Mouse (Mus musculus) hindbrain, embryonic 14.5 days (tissue): ENCODE measurements at regions not wholly inside any gene's neighbourhood (a gene's known extent, or its start where the extent isn't known, plus 50 kb on each side); places are given as distances from the start of the nearest gene placed in this dataset.

Source experiments
- ATAC-seq: fragments of 200-750 bp; cut with Nextera tagmentation; 2 replicates; pipeline ENCODE4 v1.8.0; 2017; ENCODE audit warnings: moderate number of reproducible peaks, mild to moderate bottlenecking, moderate TSS enrichment, moderate library complexity; ENCODE audit not compliant: low FRiP score
- DNase-seq: peaks from one replicate; pipeline ENCODE4 v3.0.0-alpha.2; 2015; ENCODE audit warnings: low spot score
- H3K27ac ChIP-seq: fragments of 300-500 bp; sonication (generic); 2 replicates; pipeline ENCODE4 v1.5.1; 2014; ENCODE audit warnings: mild to moderate bottlenecking, moderate library complexity
- H3K27me3 ChIP-seq: fragments of 300-500 bp; sonication (generic); 2 replicates; pipeline ENCODE4 v1.6.1; 2014; ENCODE audit warnings: mild to moderate bottlenecking, low read length, mixed read lengths; ENCODE audit not compliant: control insufficient read depth, insufficient read depth
- H3K36me3 ChIP-seq: fragments of 300-500 bp; sonication (generic); replicated peaks from 2 replicates; pipeline ENCODE4 v1.6.1; 2014; ENCODE audit not compliant: control insufficient read depth, insufficient read depth
- H3K4me1 ChIP-seq: fragments of 300-500 bp; sonication (generic); replicated peaks from 2 replicates; pipeline ENCODE4 v1.6.1; 2014; ENCODE audit warnings: antibody characterized with exemption, low read length, mixed read lengths; ENCODE audit not compliant: control insufficient read depth, insufficient read depth
- H3K4me2 ChIP-seq: fragments of 300-500 bp; sonication (generic); replicated peaks from 2 replicates; pipeline ENCODE4 v1.6.1; 2014; ENCODE audit warnings: mild to moderate bottlenecking, moderate library complexity
- H3K4me3 ChIP-seq: fragments of 300-500 bp; sonication (generic); replicated peaks from 2 replicates; pipeline ENCODE4 v1.5.1; 2014; ENCODE audit warnings: mild to moderate bottlenecking, low read length
- H3K9ac ChIP-seq: fragments of 300-500 bp; sonication (generic); 2 replicates; pipeline ENCODE4 v1.6.1; 2014
- H3K9me3 ChIP-seq: fragments of 300-500 bp; sonication (generic); 2 replicates; pipeline ENCODE4 v1.6.1; 2016; ENCODE audit warnings: low read length; ENCODE audit not compliant: control insufficient read depth
- WGBS: fragments of 180-500 bp; shearing (Covaris S2); extraction: QIAGEN DNeasy Blood & Tissue Kit; methylation state at CpG from one replicate; pipeline ENCODE4 v1.1.7; 2014; 5-methylcytosine and 5-hydroxymethylcytosine counted together

GRCm38 (mm10) chr3:131967288-131967687 lies 117.8 kb upstream of the Dkk2 start:
- DNase-seq, result no peak
- Histone ChIP-seq H3K4me2 (no peak overlapping the region), H3K4me1 (no peaks in the 10 kb centered on the region), H3K4me3 (no peak overlapping the region), H3K9me3 (no peaks in the 10 kb centered on the region), H3K27ac (no peak overlapping the region), H3K9ac (no peak overlapping the region), H3K36me3 (no peaks in the 10 kb centered on the region), H3K27me3 (no peaks in the 10 kb centered on the region)
- ATAC-seq, result no peak; the same call in 1 of the 2 replicates
- 85% methylated on average over 11 of the region's 11 CpGs for WGBS

DNA sequence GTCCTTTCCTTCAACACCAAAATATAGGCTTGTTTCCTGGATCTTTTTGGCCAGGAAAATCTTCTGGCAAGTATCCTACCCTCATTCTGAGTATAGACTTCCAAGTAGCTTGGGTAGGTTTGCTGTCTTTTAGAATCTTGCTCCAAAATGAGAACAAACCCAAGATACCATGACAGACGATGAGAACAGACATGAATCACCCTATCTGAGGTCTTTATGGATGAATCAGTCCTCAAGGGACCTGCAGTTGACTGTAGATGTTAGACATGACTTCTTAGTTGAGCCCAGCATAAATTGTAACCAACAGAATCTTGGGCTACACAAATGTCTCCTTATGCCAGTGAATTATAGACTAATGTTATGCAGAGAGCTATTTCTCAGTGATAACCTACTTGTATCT lies 114.3 kb upstream of the Dkk2 start:
- no peak for ATAC-seq
- Histone ChIP-seq H3K9me3 (0 out of 2 replicates have a peak, but pooled peaks cover 3% of the 10 kb centered on the region), H3K4me1 (no peaks in the 10 kb centered on the region), H3K4me2 (no peak overlapping the region), H3K36me3 (no peaks in the 10 kb centered on the region), H3K9ac (no peak overlapping the region), H3K27me3 (no peaks in the 10 kb centered on the region), H3K4me3 (no peak overlapping the region), H3K27ac (no peak overlapping the region)
- DNase-seq, result no peak
- 75% methylated on average over 1 of the region's 1 CpGs for WGBS

DNA sequence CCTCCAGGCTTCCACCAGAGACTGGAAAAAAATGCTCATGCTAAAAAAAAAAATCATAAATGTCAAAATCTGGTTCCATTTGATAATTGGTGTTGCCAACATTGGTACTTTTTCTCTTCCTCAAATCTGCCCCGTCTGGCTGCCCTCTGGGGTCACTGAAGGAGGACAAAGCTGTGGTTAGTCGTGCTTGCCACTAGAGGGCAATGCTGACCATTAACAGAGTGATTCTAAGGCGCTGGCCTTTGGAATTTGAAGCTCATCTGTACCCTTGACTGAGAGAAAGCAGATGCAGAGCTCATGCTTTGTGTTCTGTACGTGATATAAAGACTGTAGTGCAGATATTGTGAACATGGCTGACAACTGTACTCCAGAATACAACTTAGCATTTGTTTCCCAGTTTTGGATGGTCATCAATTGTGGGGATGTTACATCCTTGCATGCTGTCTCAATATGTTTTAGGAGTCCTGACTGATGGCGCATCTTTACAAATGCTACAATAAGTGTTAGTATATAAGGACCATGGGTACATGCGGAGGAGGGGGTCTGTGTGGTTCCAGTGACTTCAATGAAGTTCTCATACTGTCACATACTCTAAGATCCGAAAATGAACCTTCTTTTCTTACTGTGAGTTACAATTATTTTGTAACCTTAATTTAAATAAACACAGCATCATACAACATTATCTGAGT lies 109.0 kb upstream of the Dkk2 start:
- H3K9ac ChIP-seq, result no peak overlapping the region
- no peaks in the 10 kb centered on the region for H3K36me3 ChIP-seq
- ATAC-seq, result peak; percentile 92
- H3K4me2 ChIP-seq, result no peak overlapping the region
- no peaks in the 10 kb centered on the region for H3K4me1 ChIP-seq
- no peak overlapping the region for H3K27ac ChIP-seq
- DNase-seq, result peak; percentile 82
- 0 out of 2 replicates have a peak, but pooled peaks cover 3% of the 10 kb centered on the region for H3K9me3 ChIP-seq
- WGBS, result 37% methylated on average over 7 of the region's 7 CpGs
- H3K4me3 ChIP-seq, result no peak overlapping the region
- no peaks in the 10 kb centered on the region for H3K27me3 ChIP-seq

- H3K36me3 ChIP-seq, result no peaks in the 10 kb centered on the region
- DNase-seq, result no peak
- H3K9ac ChIP-seq, result no peak overlapping the region
- H3K4me1 ChIP-seq, result no peaks in the 10 kb centered on the region
- ATAC-seq, result no peak
- 89% methylated on average over 2 of the region's 2 CpGs for WGBS
- H3K27me3 ChIP-seq, result no peaks in the 10 kb centered on the region
- no peak overlapping the region for H3K27ac ChIP-seq
- H3K4me2 ChIP-seq, result no peak overlapping the region
- no peaks in the 10 kb centered on the region for H3K9me3 ChIP-seq
- no peak overlapping the region for H3K4me3 ChIP-seq
These were observed 101.8 kb upstream of the Dkk2 start for GRCm38 (mm10) chr3:131983292-131983691.

DNA sequence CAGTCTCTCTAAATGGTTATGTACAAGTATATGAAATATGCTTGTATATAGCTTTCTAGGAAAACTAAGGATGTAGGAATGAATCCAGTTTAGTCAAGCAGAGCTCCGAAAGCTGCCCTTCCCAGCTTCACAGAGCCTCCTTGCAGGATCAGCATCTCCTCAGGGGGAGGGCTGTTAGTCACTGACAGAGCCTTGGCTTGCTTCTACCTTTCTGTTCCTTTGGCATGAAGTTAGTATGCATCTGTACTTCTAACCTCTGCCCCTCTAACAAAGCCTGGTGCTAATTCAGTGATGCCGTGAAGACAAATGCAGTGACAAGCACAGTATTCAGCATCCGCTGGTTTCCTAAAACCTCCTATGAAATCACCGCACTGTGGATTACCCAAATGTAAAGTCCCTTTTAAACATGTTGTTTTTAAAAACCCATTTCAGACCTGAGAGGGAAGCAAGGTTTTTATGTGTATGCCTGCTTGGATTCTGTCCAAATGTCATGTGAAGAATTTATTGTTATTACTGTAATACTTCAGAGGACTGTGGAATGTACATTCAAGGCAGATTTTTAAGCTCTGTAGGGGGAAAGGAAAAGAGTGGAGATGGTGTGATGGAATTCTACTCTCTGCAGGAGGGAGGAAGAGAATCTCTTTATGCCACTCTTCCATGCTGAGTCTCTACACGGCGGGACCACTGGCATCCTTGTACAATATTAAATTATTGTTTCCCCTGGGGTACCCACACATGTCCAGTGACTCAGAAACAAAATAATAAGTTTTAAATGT lies 86.1 kb upstream of the Dkk2 start:
- 0 out of 2 replicates have a peak overlapping the region, but pooled peaks have one; percentile 13 for H3K9ac ChIP-seq
- H3K27ac ChIP-seq, result no peak overlapping the region
- no peaks in the 10 kb centered on the region for H3K9me3 ChIP-seq
- 42% methylated on average over 6 of the region's 6 CpGs for WGBS
- no peaks in the 10 kb centered on the region for H3K36me3 ChIP-seq
- DNase-seq (no peak), ATAC-seq (0 out of 2 replicates have a peak, but pooled peaks have one; percentile 40)
- H3K4me3 ChIP-seq, result no peak overlapping the region
- H3K4me2 ChIP-seq, result no peak overlapping the region
- 0 out of 2 replicates have a peak, but pooled peaks cover 12% of the 10 kb centered on the region for H3K4me1 ChIP-seq
- no peaks in the 10 kb centered on the region for H3K27me3 ChIP-seq

- H3K4me3 ChIP-seq, result no peak overlapping the region
- no peaks in the 10 kb centered on the region for H3K36me3 ChIP-seq
- 33% methylated on average over 7 of the region's 7 CpGs for WGBS
- H3K4me1 ChIP-seq, result no peaks in the 10 kb centered on the region
- no peak overlapping the region for H3K27ac ChIP-seq
- H3K4me2 ChIP-seq, result no peak overlapping the region
- ATAC-seq (no peak), DNase-seq (no peak)
- H3K9me3 ChIP-seq, result no peaks in the 10 kb centered on the region
- no peaks in the 10 kb centered on the region for H3K27me3 ChIP-seq
- no peak overlapping the region for H3K9ac ChIP-seq
These were observed 78.9 kb upstream of the Dkk2 start for GRCm38 (mm10) chr3:132006191-132006590.

DNA sequence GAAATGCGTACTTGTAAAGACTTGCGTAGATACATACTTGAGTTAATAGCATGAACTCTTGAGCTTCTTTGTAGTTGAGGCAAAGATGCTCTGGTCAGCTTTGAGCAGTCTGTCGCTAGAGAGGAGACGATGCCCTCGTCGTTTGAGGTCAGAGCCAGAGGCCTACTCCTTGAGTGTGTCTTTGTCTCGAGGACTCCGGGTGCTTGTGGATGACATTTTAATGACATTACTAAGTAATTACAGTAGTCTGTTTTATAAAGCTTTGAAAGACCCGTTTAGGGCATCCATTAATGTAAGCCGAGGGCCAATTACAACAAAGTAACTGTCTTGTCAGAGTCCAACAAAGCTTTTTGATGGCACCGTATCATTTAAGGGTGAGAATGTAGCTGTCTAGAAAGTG lies 78.2 kb upstream of the Dkk2 start:
- H3K4me1 ChIP-seq, result no peaks in the 10 kb centered on the region
- H3K27ac ChIP-seq, result no peak overlapping the region
- H3K9me3 ChIP-seq, result no peaks in the 10 kb centered on the region
- no peak overlapping the region for H3K9ac ChIP-seq
- DNase-seq (no peak), ATAC-seq (no peak)
- H3K27me3 ChIP-seq, result no peaks in the 10 kb centered on the region
- H3K36me3 ChIP-seq, result no peaks in the 10 kb centered on the region
- WGBS, result 56% methylated on average over 11 of the region's 11 CpGs
- H3K4me2 ChIP-seq, result no peak overlapping the region
- H3K4me3 ChIP-seq, result no peak overlapping the region

DNA sequence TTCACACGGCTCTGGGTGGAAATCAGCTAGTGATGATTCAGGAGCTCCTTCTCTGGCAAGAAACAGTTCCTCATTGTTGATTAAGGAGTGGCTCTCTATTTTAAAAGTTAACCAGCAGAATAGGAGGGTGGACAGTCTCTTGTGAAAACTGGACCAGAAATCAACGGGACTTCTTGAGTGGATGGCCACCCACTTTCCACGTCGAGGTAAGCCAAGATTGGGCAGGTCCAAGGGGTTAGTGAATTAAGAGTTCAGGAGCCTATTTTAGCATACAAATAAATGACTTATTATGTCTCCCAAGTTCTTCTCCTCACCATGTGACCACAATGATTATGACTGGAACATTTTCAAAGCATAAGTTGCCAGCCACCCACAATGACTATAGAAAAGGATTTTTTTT lies 77.7 kb upstream of the Dkk2 start:
- ATAC-seq (no peak), DNase-seq (no peak)
- WGBS, result 85% methylated on average over 4 of the region's 4 CpGs
- H3K4me2 ChIP-seq, result no peak overlapping the region
- no peaks in the 10 kb centered on the region for H3K4me1 ChIP-seq
- no peak overlapping the region for H3K27ac ChIP-seq
- H3K27me3 ChIP-seq, result no peaks in the 10 kb centered on the region
- no peak overlapping the region for H3K9ac ChIP-seq
- H3K4me3 ChIP-seq, result no peak overlapping the region
- H3K9me3 ChIP-seq, result no peaks in the 10 kb centered on the region
- H3K36me3 ChIP-seq, result no peaks in the 10 kb centered on the region

- no peaks in the 10 kb centered on the region for H3K9me3 ChIP-seq
- DNase-seq (no peak), ATAC-seq (no peak)
- H3K4me3 ChIP-seq, result no peak overlapping the region
- H3K36me3 ChIP-seq, result no peaks in the 10 kb centered on the region
- 43% methylated on average over 6 of the region's 6 CpGs for WGBS
- H3K27me3 ChIP-seq, result no peaks in the 10 kb centered on the region
- H3K4me2 ChIP-seq, result no peak overlapping the region
- no peak overlapping the region for H3K9ac ChIP-seq
- no peak overlapping the region for H3K27ac ChIP-seq
- H3K4me1 ChIP-seq, result peaks cover 15% of the 10 kb centered on the region
These were observed 69.9 kb upstream of the Dkk2 start for GRCm38 (mm10) chr3:132015205-132015604.
